Mouse (Mus musculus) megakaryocyte, embryonic 14.5 days (primary cell): Measurements from ENCODE around the gene Lpin1.

Experiments used
- FLI1 ChIP-seq: IDR thresholded peaks from 2 replicates; pipeline ENCODE4 v1.6.1; 2012; ENCODE audit warnings: low read length, inconsistent platforms, mixed read lengths
- GATA1 ChIP-seq: IDR thresholded peaks from 3 replicates; pipeline ENCODE4 v1.6.1; 2012; ENCODE audit warnings: mixed read lengths, low read length, inconsistent platforms, borderline replicate concordance

DNA sequence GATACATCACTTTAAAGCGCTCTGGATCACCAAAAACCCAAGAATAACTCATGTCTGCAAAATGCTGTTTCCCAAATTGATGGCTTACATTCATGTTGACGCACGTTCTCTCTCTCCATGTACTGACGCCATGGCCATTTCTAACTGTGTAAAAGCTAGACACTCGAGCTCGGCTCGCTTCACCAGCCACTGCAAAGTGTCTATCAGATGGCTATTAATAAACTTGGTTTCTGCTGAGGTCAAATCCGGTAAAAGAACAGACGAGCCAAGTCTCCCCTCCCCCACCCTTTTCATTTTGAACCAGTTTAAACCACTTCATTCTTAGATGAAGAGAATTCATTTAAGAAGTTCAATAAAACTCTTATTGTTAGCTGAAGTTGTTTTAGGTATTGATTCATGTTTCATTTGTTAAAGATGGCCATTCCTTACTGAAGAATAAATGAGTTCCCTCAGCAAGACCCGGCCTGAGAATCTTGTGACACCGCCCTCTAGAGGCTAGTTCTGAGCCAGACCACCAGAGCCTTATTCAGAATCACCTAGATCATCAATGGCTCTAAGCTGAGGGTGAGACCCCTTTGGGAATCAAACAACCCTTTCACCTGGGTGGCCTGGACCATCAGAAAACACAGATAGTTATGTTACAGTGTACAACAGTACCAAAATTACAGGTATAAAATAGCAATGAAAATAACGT lies 28.5 kb upstream of the Lpin1 start:
- TF ChIP-seq GATA1 = no peak
- TF ChIP-seq FLI1 = no peak
